Mouse (Mus musculus): ENCODE measurements around the gene Hoxa4.

Hoxa4 gene

DNA sequence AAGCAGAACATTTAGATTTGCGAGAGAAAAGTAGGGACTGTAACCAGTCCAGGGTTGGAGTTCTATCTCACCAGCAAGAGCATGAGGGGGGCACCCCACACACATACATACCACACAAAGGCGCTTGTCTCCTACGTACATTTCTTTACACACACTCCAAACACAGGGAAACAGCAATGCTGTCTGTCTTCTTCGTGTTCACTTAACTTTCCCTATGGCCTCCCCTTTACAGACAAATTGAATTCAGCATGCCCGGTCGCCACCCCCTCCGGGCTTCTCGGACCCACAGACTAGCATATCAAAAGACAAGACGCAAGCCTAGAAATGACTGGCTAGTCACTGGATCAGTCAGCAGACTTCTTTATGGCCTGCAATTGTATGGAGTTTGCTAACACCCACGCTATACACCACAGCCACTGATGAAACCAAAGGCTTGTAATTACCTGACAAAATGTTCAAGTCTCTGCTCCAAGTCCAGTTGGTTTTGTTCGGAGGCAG, 11.3 kb downstream of the Hoxa4 start:
- no peak for DNase-seq (ENCODE audit: inconsistent ontology term)

DNA sequence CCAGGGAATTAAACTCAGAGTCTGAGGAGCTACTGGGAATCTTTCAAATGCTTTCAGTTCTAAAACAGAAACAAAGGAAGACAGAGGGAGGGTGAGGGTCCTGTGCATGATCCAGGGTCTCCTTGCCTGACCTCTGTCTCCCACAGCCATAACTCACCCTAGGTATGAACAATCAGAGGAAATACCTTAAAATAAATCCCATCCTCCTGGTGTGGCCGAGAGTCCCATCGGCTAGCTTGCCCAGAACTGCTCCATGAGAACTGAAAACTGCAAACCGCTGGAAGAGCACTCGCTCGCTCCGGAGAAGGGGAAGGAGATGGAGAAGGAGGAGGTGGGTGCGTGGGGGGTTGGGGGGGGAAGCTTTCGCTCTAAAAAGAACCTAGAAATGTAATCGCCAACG, 11.9 kb downstream of the Hoxa4 start:
- DNase-seq (ENCODE audit: inconsistent ontology term): no peak

DNA sequence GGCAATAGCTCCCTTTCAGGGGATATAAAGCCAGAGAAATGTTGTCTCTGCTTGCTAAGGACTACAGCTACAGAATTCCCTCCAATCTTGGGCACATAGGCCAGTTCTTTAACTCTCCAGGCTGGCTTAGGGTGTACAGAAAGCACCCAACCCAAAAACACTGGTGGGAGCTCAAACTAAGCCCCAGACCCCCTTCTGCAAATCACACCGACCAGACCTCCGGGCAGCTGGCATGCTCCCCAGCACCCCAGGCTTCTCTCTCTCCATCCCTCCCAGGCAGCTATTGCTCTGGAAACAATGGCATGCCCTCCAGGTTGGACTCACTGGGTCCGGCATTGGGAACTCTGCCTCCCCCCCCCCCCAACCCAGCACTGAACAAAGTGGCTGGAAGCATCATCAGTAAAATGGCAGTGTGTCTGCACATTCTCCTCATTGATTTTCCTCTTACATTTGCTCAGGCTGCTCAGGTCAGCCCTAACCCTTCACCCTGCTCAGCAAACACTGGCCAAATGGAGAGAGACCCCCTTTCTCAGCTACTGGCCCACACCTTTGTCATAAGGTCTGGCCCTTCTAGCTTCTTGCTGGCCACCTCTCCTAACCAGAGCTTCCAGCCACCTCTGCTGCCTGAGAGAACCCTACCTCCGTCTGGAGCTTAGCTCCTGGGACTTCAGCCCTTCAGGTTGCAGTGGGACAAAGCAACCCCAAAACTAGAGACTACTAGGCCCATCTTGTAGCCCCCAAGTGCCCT, 12.5 kb downstream of the Hoxa4 start:
- no peak for DNase-seq (ENCODE audit: inconsistent ontology term)

DNA sequence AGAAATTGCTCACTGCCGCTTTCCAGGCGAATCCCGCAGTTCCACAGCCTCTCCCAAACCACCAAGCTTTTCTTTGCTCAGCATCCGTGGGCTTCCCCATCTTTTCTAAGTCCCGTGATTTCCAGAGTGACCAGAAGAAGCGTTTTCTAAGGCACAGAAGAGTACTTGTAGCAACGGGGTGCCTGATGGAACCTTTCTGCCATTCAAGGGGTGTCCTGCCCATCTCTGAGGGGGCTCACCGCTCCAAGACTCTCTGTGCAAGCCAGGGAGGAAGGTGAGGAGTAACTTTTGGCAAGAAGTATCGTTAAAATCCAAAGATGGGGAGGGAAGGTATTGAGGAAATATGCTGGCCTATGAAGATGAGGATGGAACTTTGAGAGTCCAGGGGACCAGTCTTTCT, 13.7 kb downstream of the Hoxa4 start:
- no peak for DNase-seq (ENCODE audit: inconsistent ontology term)

DNA sequence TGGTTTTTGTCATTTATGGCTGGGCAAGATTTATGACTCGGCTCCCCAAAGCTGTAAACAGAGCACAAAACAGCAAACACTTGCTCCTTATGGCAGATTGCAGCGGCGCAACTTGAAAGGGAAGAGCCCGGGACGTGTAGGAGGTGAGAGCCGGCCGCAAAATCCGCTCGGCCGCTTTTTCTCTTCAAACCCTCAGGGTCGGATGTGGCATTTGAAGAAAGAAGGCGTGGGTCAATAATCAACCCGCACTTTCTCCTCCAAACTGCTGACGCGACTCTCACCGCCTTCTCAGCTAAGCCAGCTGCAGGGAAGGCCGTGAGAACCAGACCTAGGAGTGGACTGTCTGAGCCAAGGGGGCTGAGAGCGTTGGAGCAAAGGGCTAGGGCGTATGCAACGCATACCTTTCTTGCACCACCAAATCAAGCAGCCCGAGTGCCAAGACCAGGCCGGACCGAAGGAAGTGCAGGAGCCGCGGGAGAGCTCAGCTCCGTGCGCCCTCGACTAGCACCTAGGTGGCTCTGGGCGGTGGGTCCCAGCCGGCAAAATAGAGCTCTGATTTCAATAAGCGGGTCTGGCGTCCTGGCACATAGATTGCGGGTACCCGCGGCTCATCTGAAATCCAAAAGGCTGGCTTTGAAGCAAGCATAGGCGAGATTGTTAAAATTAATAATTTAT, 14.4 kb downstream of the Hoxa4 start, which contains the start of gene 5730596B20Rik:
5730596B20Rik (plus strand) TSS at position 438 of the 675 bp plus-strand sequence.
- DNase-seq (ENCODE audit: inconsistent ontology term): no peak

DNA sequence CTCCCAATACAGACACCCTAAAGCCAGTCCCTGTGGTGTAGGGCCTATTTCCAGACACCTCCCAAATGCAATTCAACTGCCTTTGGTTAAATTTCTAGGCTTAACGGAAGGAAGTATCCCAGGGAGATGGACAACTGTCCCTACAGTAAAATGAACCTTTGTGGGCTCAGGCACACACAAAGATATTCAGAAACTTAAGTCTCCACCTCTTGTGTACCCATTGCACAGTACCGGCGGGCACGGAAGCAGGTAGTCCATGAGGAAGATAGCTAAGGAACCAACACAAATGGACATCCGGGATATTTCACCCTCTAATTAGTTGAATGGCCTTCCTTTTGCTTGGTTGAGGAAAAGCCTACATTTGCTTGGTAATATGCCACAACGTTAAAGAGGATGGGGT, 15.2 kb downstream of the Hoxa4 start:
- no peak for DNase-seq (ENCODE audit: inconsistent ontology term)

DNA sequence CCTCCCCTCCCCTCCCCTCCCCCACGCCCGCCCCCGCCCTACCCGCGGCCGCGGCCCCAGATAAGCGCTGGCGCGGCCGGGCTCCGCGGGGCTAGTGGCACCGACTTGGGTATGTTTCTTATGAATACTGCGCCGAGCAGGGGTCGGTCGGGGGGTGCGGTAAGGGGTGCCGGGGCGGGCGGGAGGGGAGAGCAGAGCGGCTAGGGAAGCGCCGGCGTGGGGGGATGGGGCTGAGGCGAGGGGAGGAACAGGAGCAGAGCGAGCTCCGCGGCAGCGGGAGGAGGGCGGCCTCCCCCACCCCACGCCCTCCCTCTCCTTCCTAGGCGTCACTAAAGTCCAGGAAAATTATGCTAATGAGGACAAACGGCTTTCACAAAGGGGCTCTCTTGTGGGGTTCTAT, 15.7 kb downstream of the Hoxa4 start:
- DNase-seq (ENCODE audit: inconsistent ontology term): no peak

DNA sequence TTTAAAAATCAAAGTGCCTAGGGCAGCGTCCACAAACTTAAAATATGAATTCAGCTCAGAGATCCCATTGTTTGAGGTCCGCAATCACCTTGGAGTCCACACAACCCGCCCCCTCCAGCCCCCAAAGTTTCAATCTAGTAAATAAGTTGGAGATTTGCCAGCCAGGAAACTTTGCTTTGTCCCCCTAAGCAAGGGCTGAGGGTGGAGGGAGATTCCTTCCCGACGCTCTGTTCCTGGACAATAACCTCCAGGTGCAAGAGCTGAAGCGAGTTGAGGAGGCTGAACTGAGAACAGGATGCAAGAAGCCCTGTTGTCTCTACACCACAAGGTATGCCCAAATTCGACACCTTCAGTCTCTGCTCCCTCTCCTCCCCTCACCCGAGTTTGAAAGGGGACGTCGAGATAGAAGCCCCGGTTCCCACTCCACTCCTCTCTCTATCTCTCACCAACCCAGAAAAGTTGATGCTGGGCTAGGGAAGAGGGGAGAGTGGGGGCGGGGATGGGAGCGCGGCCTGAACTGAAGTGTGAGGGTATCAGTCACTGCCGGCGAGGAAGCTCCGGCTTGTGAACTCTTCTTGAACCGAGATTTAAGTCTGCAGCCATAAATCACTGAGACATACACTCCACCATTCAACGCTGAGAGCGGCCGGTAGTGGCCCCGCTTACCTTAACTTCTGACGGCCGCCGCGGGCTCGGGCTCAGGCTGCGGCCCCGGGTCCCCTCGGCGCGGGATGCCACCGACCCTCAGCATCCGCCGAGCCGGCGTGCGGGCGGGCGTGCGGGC, 16.4 kb downstream of the Hoxa4 start:
- DNase-seq (ENCODE audit: inconsistent ontology term): no peak

DNA sequence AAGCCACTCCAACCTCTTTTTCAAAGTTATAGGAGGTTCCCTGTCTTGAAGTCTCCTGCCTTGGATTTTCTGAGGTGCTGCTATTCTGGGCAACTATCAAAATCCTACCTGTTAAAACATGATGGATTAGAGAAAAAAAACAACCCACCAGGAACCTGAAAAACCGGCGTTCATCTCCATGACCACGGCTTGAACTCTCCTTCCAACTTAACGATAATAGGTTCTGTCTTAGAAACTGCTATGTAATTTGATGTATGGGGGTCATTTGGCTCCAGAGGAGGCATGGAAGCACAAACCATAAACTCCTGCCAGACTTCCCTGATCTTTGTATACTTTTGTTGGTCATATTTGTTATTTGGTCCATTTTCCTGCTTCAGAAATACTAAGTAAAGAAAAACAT, 17.9 kb downstream of the Hoxa4 start:
- no peak for DNase-seq (ENCODE audit: inconsistent ontology term)

DNA sequence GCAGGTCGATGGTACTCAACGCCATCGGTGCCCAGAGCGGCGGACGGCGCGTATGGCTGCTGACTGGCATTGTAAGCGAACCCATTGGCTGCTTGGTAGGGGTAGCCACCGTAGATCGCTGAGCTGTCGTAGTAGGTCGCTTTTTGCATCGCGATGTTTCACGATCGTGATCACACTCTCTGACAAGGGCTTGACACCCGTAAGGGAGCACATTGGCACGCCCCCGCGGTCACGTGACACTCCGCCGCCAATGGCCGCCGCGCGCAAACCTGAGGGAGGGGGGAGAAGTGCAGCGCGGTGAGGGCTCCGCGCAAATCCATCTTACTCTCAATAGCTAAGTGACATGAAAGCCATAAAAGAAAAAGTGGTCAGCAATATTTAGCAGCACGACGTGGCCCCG, 19.1 kb downstream of the Hoxa4 start:
- no peak for DNase-seq (ENCODE audit: inconsistent ontology term)

DNA sequence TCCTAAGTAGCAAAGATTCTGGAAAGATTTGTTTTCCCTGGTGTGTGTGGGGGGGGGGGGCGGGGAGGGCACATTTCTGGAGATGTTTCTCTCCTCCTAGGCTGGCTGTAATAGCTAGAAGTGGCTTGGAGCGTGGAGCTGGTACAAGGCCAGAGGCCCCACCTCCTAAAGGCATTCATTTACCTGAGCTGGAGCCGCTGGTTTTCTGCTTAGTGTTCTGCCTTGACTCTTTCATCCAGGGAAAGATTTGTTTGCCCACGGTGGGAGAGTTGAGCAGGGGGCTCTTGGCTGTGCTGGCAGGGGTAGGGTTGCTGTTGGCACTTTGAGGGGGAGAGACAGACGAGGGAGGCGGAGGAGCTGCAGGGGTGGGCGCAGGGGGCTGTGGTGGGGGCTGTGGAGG, 19.6 kb downstream of the Hoxa4 start:
- no peak for DNase-seq (ENCODE audit: inconsistent ontology term)

DNA sequence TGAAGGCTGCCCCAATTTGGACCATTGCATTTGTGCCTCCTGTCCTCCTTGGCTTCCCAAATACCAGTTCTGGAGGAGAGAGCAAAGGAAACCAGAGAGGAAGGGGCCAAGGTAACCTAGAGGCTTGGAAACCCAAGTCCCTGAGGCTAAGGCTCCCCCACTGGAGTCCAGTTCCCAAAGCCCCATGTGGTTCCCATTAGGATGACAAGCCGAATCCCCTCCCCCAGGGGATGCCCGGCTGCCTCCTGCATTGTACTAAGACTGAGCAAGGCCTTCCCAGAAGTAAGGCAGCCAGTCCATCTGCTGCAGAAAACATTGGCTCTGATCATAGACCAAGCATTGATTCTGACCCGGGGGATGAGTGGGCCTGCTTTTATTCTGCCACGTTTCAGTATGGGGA, 20.2 kb downstream of the Hoxa4 start:
- DNase-seq (ENCODE audit: inconsistent ontology term): no peak

DNA sequence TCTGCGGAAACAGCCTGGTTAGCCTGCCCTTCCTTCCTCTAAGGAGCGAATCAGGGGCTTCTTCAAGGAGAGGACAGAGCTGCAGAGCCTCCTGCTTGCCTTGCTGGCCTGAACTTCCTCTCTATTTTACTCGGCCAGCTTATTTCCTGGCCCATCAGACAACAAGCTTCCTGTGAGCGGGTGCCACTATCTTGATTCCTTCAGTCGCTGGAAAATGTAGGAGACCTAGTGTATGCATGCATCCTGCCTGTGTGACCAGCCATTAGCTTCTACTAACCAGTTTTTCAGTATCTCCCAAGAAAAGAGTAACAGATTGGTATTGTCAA, 20.7 kb downstream of the Hoxa4 start:
- no peak for DNase-seq (ENCODE audit: inconsistent ontology term)

DNA sequence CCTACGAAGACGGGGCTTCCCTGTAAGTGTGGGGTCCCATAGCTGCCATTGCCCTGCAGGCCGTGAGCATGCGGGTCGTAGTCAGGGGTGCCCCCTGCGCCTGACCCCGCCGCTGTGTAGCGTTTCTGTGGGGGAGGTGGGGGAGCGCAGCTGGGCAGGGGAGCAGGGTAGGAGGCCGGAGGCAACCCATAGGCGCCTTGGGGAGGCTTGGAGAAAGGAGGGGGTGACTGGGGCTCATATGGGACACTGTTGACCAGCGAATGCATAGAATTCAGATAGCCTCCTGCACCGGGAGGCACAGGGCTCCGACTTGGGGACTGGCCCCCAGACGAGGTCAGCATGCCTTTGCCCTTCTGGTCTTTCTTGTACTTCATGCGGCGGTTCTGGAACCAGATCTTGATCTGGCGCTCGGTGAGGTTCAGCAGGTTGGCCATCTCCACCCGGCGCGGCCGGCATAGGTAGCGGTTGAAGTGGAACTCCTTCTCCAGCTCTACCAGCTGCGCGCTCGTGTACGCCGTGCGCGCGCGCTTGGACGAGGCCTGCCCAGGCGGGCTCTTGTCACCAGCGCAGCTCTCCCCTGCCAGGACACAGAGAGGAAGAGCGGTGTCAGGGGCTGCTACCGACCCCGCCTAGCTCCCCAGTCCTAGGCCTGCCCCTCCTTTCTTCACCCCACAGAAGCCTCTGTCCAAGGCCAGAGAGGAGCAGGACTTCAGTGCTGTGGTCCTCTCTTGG, 21.2 kb downstream of the Hoxa4 start:
- no peak for DNase-seq (ENCODE audit: inconsistent ontology term)

DNA sequence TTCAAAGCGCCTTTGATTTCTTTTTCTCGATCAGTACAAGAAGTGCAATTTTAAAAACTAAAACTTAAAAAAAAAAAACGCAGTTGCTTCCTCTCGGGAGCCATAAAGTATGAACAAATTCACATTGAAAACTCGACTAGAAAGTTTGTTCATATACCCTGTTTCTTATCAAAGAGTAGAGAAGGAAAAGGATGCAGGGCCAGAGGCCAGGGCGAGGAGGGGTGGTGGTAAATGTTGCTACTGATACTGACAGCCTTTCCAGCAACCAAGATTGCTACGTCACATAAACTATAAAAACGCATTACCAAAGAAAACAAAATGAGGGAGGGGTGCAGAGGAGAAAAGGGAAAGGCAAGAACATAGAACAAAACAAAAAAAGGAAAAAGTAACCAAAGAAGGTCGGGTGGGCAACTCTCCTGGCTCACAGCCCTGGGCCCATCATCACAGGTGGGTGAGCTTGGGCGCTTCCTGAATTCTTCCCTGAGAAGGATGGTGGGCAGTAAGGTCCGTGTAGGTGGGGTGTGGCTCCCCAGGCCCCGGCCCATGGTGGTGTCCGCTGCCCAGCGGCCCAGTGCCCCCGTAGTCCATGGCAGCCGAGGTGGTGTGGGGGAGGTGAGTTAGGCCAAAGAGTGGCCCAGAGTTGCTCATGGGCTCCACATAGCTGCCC, 21.9 kb downstream of the Hoxa4 start:
- no peak for DNase-seq (ENCODE audit: inconsistent ontology term)

DNA sequence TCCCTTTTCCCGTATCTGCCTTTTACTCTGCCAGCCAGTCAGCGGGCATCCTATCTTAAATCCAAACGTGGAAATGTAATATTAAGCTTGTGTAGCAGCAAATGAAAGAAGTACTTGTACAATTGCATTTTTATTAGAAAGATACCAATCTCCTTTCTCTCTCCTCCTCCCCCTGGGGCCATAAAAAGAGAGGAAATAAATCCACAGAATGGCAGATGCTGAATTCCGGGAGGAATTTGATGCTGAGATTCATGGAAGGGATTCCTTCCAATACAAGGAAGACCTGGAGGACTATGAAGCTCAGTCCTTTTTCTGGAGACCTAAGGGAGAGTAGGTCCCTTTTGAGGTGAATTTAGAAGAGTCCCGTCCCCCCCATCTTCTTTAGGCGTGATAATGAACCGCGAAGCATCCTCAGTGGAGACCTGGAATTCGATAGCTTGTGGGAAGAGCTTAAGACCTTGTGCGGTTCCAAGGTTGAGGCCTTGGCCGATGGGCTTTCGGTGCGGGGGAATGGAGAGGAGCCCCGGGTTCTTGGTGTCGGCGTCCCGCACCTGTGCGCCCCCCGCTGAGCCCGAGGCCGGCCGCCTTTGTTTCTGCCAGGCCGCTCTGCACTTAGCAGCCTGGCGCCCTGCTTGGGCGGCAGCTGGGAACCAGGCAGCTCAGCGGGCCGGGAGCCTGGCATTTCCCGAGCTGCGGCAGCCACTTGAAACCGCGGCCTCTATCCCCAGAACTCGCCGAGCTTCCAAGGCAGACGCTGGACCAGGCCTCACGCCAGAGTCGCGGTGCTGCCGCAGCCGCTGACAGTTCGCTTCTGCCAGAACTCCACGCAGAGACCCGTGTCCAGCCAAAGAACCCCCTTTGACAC, 23.1 kb downstream of the Hoxa4 start:
- no peak for DNase-seq (ENCODE audit: inconsistent ontology term)

DNA sequence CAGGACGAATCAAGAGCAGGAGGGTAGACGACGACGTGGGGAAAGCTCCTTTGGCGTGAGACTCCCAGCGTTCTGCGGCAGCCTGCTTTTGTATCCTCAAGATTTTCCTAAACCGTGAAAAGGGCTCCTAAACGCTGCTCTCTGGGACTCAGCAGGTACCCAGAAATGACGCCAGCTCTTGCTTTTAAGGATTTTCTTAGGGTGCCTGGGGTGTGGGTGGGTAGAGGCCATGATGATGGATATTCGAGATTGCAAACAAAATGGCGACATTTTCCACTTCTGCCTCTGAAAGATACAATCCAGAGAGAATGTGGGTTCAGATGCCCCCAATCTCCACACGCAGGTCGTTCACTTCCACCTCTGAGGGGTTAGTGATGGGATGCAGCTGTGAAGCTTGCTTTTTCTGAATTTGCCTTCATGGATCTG, 23.8 kb downstream of the Hoxa4 start:
- no peak for DNase-seq (ENCODE audit: inconsistent ontology term)

DNA sequence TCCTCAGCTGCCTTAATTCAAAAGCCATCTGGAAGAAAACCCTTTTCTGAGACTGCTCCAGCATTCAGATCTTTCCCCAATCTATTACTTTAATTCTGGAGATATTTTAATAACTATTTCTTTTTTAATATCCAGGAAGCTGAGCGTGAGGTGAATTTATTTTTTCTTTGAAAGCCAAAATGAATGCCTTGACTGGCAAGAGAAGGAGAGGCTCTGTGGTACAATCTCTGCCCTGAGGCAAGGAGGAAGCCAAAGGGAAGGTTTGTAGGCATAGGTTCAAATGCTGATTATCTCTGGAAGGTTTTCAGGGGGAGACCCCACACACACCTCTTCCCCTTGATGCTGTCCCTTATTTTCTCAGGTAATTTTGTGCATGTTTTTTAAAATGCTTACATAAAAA, 24.4 kb downstream of the Hoxa4 start:
- no peak for DNase-seq (ENCODE audit: inconsistent ontology term)

DNA sequence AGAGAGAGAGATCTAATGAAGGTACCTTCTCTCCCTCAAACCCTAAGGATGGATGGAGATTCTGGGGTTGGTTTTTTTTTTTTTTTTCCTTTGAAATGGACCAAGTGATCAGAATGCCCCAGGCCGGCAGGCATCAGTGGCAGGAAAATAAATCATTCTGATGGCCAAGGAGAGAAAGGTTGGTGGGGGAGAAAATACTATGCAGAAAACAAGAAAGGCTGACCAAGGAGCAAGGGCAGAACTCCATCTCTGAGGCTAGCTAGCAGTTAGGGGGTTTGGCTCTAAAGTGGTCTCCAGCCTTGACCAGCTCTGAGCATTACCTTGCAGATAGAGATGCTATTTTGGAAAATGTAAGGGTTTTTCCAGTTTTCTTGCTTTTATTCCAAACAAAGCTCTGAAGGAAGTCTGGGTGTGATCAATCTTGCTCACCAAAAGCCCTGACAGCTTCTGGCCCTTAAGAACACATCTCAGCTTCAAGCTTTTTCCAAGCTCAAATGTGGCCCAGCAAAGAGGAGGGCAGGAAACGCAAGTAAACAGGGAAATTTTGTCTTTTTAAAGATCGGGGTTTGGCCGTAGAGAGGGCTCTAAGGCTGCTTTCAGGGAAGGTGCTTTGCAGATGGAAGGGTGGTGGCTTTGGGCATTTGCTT, 25.0 kb downstream of the Hoxa4 start:
- no peak for DNase-seq (ENCODE audit: inconsistent ontology term)
